ENCODE assay signal across 13 mouse cellular contexts in the genomic region with DNA sequence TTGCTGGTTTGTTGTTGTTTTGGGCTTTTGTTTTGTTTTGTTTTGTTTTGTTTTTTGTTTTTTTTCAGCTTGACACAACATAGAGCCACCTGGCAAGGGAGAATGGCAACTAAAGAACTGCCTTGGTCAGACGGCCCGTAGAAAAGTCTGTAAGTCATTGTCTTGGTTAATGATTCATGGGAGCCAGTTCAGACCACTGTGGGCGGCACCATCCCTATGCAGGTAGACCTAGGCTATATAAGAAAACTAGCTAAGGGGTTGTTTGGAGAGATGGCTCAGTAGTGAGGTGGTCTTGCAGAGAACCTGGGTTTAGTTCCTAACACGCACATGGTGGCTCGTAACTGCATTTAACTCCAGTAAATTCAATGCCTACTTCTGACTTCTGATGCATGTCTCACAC.
"Had no signal": no experiment of that assay in that cellular context is flagged by ENCODE, and none has a peak within 500 bp of the region (broad histone marks: within the 10 kb centered on the region; RNA-seq: fewer than 3 reads in every experiment).

No protein-coding gene starts in this region.

- H3K4me1 ChIP-seq: intestine, embryonic 15.5 days; limb, embryonic 12.5 days had no signal

- H3K9me3 ChIP-seq: intestine, embryonic 15.5 days; limb, embryonic 15.5 days; liver, embryonic 13.5 days had no signal

- H3K9ac ChIP-seq: intestine, embryonic 15.5 days; limb, embryonic 12.5 days; limb, embryonic 15.5 days; liver, embryonic 13.5 days had no signal

- H3K27me3 ChIP-seq: intestine, embryonic 15.5 days; limb, embryonic 12.5 days; limb, embryonic 15.5 days; liver, embryonic 13.5 days had no signal

- H3K4me3 ChIP-seq: intestine, embryonic 15.5 days; limb, embryonic 12.5 days; limb, embryonic 15.5 days; liver, embryonic 13.5 days had no signal

- H3K36me3 ChIP-seq: intestine, embryonic 15.5 days; limb, embryonic 12.5 days; limb, embryonic 15.5 days; liver, embryonic 13.5 days had no signal

- H3K4me2 ChIP-seq: intestine, embryonic 15.5 days; limb, embryonic 12.5 days; limb, embryonic 15.5 days; liver, embryonic 13.5 days; midbrain, embryonic 11.5 days had no signal

- H3K27ac ChIP-seq: intestine, embryonic 15.5 days; kidney, postnatal 0 days; limb, embryonic 12.5 days; limb, embryonic 15.5 days; liver, embryonic 13.5 days had no signal

- DNase-seq: left cerebral cortex, postnatal 4 days; liver, embryonic 13.5 days; lung, adult 2 months; lung, postnatal 14 days; lung, postnatal 4 days; midbrain, embryonic 14.5 days; thymus, adult 18-20 months; thymus, postnatal 36 days had no signal

- ATAC-seq: intestine, embryonic 15.5 days had no signal
